Mouse (Mus musculus) kidney, adult 2 months (tissue): ENCODE results near the gene Olfr356. TPM values are rescaled to one million over a fixed set of nuclear protein-coding genes. Genes with fewer than 3 reads are reported as not detected.

Source experiments
- DNase-seq: peaks from one replicate; pipeline ENCODE4 v3.0.0; 2021
- H3K27ac ChIP-seq: fragments of 200-500 bp; 2 replicates; pipeline ENCODE4 v1.5.1; 2012; ENCODE audit warnings: low read depth, low read length, control low read depth, inconsistent platforms; ENCODE audit not compliant: insufficient read depth
- H3K27me3 ChIP-seq: fragments of 200-500 bp; replicated peaks from 2 replicates; pipeline ENCODE4 v1.6.1; 2012; ENCODE audit warnings: mild to moderate bottlenecking, moderate library complexity, low read length, inconsistent platforms; ENCODE audit not compliant: control insufficient read depth, insufficient read depth
- H3K36me3 ChIP-seq: fragments of 200-500 bp; 2 replicates; pipeline ENCODE4 v1.6.1; 2012; ENCODE audit warnings: mild to moderate bottlenecking, moderate library complexity, low read length, inconsistent platforms; ENCODE audit not compliant: control insufficient read depth, insufficient read depth
- H3K4me1 ChIP-seq: fragments of 200-500 bp; 2 replicates; pipeline ENCODE4 v1.6.1; 2011; ENCODE audit warnings: low read length; ENCODE audit not compliant: control insufficient read depth, insufficient read depth
- H3K4me3 ChIP-seq: fragments of 200-500 bp; 2 replicates; pipeline ENCODE4 v1.5.1; 2011; ENCODE audit warnings: mild to moderate bottlenecking, low read depth, low read length, control low read depth; ENCODE audit not compliant: insufficient read depth
- CTCF ChIP-seq: fragments of 200-500 bp; conservative IDR thresholded peaks from 2 replicates; pipeline ENCODE4 v1.5.1; 2011; ENCODE audit warnings: low read depth, mild to moderate bottlenecking, control low read depth, low read length, moderate library complexity, mixed read lengths; ENCODE audit not compliant: insufficient read depth, insufficient read length
- POLR2A ChIP-seq: fragments of 200-500 bp; IDR thresholded peaks from one replicate; pipeline ENCODE4 v1.6.1; 2011; ENCODE audit warnings: low read depth, low read length, control low read depth
- WGBS: fragments of 180-500 bp; shearing (Covaris S2); methylation state at CpG from one replicate; pipeline ENCODE4 v1.1.7; 2018; 5-methylcytosine and 5-hydroxymethylcytosine counted together
- polyA plus RNA-seq: library from polyadenylated mRNA; depleted of rRNA; stranded (reverse); fragments of >200 nt; gene quantifications from 2 replicates; pipeline ENCODE4 v1.2.3, GENCODE M21; 2012; rRNA removed

Gene Olfr356
- not detected in 2 replicates for polyA plus RNA-seq

DNA sequence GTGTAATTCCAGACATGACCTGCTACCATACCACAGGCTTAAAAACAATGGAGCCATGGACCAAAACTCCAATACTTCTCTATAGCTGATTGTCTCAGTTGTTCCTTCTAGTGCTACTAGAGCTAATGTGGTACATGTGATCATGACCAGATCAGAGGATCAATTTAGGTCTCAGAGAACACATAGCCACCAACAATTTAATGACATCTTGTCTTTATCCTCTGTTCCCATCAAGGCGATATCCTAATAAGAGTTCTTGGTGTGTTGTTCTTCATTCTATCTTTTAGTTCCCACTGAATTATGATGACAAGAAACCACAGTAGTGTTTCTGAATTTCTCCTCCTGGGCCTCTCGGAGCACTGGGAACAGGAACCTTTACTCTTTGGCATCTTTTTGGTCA is at the start of gene Olfr356:
Olfr356 (plus strand) TSS at position 301 of the 400 bp plus-strand sequence.
- no peaks in the 10 kb centered on the region for H3K4me1 ChIP-seq
- WGBS, result 78% methylated on average over 2 of the region's 2 CpGs
- H3K27me3 ChIP-seq, result no peaks in the 10 kb centered on the region
- TF ChIP-seq POLR2A, result no peak
- H3K36me3 ChIP-seq, result no peaks in the 10 kb centered on the region
- no peak for DNase-seq
- H3K4me3 ChIP-seq, result no peak within 1 kb of the TSS
- no peak within 1 kb of the TSS for H3K27ac ChIP-seq

DNA sequence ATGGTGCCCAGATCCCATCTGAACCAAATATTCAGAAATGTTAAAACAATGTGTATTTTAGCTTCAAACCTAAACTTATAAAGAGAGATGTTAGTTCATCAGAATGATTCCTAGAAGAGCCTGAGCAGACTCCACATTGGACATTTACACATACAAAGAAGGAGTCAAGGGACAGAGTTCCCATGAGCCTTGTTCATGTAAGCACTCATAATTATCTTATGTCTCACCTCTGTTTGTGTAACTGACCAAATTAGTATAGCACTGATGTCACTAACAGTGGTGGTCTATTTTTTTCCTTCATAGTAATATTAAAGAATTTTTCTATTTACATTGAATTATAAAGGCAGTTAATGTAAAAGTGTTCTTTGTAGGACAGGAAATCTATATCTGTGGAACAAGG is 44.1 kb upstream of the Olfr356 start, which contains the start of gene Olfr353:
Olfr353 (minus strand) TSS at position 101 of the 400 bp plus-strand sequence.
- TF ChIP-seq POLR2A (no peak), CTCF (no peak)
- no peak within 1 kb of the TSS for H3K27ac ChIP-seq

DNA sequence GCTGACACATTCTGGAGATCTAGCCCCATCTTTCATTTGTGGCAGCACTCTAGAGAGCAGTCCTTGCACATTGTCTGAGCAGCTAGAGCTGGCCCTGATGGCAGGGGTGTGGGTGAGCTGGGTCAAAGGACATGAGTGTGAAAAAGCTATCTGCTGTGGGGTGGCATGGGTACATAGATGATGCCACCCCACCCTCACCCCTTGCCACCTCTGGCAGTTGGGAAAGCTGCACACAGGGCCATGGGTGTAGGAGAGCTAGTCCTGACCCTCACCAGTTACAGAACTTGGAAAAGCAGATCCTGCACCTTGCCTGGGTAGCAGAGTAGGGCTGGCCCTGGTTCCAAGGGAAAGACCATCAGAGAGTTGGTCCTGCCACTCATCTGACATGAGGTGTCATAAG is 39.8 kb upstream of the Olfr356 start:
- Histone ChIP-seq H3K4me3 (no peak overlapping the region), H3K36me3 (no peaks in the 10 kb centered on the region), H3K27me3 (no peaks in the 10 kb centered on the region), H3K4me1 (no peaks in the 10 kb centered on the region), H3K27ac (no peak overlapping the region)
- no peak for TF ChIP-seq CTCF
- no peak for TF ChIP-seq POLR2A
- no peak for DNase-seq

More for the DNA sequence above, 44.1 kb upstream of the Olfr356 start, which contains the start of gene Olfr353:
- DNase-seq, result no peak
- Histone ChIP-seq H3K27me3 (no peaks in the 10 kb centered on the region), H3K36me3 (no peaks in the 10 kb centered on the region), H3K4me3 (no peak within 1 kb of the TSS), H3K4me1 (no peaks in the 10 kb centered on the region)

DNA sequence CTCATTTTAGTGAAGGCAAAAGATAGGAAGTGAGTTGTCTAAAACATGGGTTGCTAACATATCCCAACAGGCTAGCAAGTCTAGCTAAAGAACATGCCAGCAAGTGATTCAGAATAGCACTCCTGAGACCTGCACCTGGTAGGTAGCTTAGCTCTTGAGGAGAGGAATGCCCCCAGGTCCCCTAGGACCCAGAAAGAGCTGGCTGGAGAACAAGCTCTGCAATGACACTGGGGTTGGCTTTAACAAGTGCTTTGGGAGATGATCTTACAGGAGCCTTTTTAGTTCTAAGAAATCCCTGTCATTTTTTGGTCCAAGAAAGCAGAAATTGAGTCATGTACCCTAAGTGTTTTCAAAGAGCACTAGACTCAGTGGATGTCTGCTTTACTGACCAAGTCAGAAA is 31.5 kb upstream of the Olfr356 start, which contains the start of gene Olfr354:
Olfr354 (plus strand) TSS at position 301 of the 400 bp plus-strand sequence.
- H3K36me3 ChIP-seq, result no peaks in the 10 kb centered on the region
- DNase-seq, result no peak
- H3K27ac ChIP-seq, result no peak within 1 kb of the TSS
- TF ChIP-seq POLR2A (no peak), CTCF (no peak)
- H3K4me3 ChIP-seq, result no peak within 1 kb of the TSS
- no peaks in the 10 kb centered on the region for H3K27me3 ChIP-seq
- no peaks in the 10 kb centered on the region for H3K4me1 ChIP-seq

DNA sequence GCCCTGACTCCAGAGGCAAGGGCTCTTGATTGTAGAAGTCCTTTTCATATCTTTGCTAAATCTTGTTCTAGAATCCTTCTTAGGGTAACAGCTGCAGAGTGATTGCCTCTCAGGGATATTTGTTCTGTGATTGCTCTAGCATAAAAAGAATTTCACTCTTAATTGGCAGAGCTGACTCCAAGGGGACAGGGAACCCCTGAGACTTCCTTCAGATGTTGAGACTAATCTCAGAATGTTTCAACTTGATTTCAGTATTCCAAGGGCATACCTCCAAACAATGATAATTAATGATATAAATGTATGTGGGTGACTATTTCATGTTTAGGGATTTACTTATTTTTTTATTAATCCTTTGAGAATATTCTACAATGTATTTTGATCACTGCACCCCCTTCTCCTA is 8.1 kb upstream of the Olfr356 start, which contains the start of gene Olfr355:
Olfr355 (minus strand) TSS at position 101 of the 400 bp plus-strand sequence.
- H3K4me3 ChIP-seq, result no peak within 1 kb of the TSS
- no peaks in the 10 kb centered on the region for H3K4me1 ChIP-seq
- no peak for TF ChIP-seq POLR2A
- no peak for TF ChIP-seq CTCF
- H3K27me3 ChIP-seq, result no peaks in the 10 kb centered on the region
- no peak within 1 kb of the TSS for H3K27ac ChIP-seq
- no peak for DNase-seq
- H3K36me3 ChIP-seq, result no peaks in the 10 kb centered on the region

Other genes with a start within 250 kb of the Olfr356 start
- gene Olfr347, start 205.2 kb upstream of the Olfr356 start, polyA plus RNA-seq, result not detected in 2 replicates
- gene Olfr348, start 152.8 kb upstream of the Olfr356 start, polyA plus RNA-seq, result not detected in 2 replicates
- gene Olfr50, start 146.6 kb upstream of the Olfr356 start, polyA plus RNA-seq, result not detected in 2 replicates
- not detected in 2 replicates for gene Olfr3, start 120.1 kb upstream of the Olfr356 start, polyA plus RNA-seq
- gene Olfr350, start 90.8 kb upstream of the Olfr356 start, polyA plus RNA-seq, result not detected in 2 replicates
- not detected in 2 replicates for gene Olfr351, start 74.5 kb upstream of the Olfr356 start, polyA plus RNA-seq
- gene Olfr352, start 68.7 kb upstream of the Olfr356 start, polyA plus RNA-seq, result not detected in 2 replicates
- gene Olfr353, start 44.2 kb upstream of the Olfr356 start, polyA plus RNA-seq, result not detected in 2 replicates
- not detected in 2 replicates for gene Olfr354, start 31.4 kb upstream of the Olfr356 start, polyA plus RNA-seq
- not detected in 2 replicates for gene Olfr355, start 8.2 kb upstream of the Olfr356 start, polyA plus RNA-seq
- gene Olfr357, start 56.7 kb downstream of the Olfr356 start, polyA plus RNA-seq, result not detected in 2 replicates
- not detected in 2 replicates for gene Olfr358, start 72.2 kb downstream of the Olfr356 start, polyA plus RNA-seq
- gene Olfr360, start 128.6 kb downstream of the Olfr356 start, polyA plus RNA-seq, result not detected in 2 replicates
- not detected in 2 replicates for gene Olfr361, start 152.2 kb downstream of the Olfr356 start, polyA plus RNA-seq
- not detected in 2 replicates for gene Olfr362, start 180.8 kb downstream of the Olfr356 start, polyA plus RNA-seq
- gene Olfr364-ps1, start 202.2 kb downstream of the Olfr356 start, polyA plus RNA-seq, result not detected in 2 replicates